Mouse (Mus musculus): ENCODE measurements around the gene Sdf4. TPM values are rescaled to one million over a fixed set of nuclear protein-coding genes. Genes with fewer than 3 reads are reported as not detected.
A peak's percentile ranks its signal among the peaks of the same experiment; 100 is the strongest.

Gene Sdf4
- total RNA-seq, 2 experiments from 2014 or later = 77.2 to 85.0 TPM

DNA sequence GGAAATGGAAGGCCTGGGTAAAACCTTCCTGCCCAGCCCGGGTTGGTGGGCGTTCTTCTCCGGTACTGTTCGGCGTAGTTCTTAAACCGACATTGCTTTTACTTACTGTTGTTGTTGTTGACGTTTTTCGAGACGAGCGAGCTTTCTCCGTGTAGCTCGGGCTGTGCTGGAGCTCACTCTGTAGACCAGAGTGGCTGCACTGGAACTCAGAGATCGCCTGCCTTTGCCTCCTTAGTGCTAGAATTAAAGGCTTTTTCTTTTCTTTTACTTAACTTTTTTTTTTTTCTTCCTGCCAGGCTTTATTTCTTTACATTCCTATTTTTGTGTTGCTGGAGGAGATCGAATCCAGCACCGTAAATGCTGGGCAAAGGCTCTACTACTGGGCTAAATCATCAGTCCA is 934 bp downstream of the Sdf4 start:
- DNase-seq (ENCODE audit: low spot score) = no peak

DNA sequence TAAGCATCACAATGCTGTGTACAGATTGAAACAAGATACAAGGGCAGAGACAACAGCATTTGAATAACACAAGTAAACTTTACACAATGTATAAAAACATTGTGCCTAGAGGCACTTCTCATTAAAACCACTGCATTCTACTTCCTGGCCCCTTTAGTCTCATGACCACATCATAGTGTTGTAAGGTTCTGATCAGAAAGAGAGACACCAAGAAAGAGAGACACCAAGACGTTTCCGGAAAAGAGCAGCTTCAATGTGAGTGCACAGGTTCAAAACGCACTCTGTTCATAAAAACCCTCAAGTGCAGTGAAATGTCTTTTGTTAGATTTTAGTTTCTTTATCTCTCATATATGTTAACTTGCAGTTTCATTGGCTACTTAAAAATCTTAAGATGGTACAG is 11.4 kb downstream of the Sdf4 start:
- DNase-seq (ENCODE audit: low spot score) = no peak

DNA sequence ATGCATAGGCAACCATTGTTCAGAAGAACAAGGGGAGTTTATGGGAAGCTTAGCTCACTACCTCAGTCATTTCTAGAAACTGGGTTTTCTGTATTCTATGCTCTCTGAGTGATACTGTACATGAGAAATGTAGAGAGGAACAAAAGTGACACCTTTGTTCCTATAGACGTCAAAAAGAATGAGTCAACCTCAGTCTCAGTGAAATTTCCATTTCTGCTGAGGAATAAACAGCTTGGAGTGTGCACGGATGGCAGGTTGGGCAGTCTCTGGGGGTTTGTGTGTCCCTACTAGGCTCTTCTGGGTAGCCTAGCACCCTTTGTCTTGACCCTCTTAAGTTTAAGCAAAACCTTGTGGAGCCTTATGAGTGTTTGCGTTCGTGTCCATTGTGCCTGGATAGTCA is 15.7 kb downstream of the Sdf4 start:
- DNase-seq (ENCODE audit: low spot score) = no peak

DNA sequence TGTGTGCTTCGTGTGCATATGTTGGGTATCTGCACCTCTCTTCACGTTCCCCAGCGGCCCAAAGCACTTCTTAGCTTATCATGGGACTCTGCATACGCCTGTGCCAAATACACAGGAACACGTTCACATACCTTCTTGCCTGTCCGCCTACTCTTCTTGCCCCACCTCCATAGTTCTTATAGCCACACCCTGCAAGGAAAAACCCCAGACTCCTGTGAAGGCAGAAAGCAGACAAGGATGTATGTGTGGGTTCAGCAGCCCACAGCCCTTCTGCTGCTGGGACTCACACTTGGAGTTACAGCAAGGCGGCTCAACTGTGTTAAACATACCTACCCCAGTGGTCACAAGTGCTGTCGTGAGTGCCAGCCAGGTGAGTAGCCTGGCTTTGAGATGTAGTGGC is 21.0 kb downstream of the Sdf4 start, which contains the start of gene Tnfrsf4:
TSS of gene Tnfrsf4 (plus strand) at position 207 of the 400 bp plus-strand sequence.
- no peak for DNase-seq (ENCODE audit: low spot score)

DNA sequence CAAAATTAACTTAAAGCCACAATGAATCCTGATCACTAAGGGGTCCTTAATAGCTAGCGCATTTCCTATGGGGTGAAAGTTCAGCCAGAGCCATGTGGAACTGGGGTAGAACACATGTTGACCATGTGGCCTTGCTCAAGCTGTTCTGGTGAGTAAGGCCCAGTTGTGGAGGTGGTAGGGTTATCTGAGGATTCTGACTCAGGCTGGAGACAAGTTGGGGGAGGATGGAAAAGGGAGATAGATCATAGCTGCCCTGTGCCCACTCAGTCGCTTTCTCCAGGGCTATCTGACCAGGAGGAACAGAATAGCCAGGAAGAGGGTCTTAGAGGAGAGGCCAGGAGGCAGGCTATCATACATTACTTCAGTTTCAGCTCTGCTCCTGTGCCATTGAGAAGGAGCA is 21.8 kb downstream of the Sdf4 start:
- no peak for DNase-seq (ENCODE audit: low spot score)

DNA sequence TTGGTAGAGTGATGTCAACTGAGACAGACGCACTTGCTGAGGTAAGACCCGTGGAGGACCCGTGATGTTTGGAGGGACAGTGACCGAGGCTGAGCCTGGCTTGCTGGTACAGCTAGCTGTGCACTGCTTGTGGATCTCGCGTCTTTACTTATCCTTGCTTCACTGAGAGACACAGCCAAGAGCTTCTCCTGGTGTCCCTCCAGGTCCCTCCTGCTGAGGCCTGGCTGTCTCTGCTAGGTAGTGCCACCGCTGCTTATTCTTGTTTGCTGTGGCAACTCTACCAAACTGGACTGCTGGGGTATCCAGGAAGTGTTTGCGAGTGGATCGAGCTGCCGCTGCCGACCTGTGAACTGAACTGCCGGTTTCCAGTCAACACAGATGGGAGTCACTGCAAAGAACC is 27.1 kb downstream of the Sdf4 start:
- peak; percentile 40 for DNase-seq (ENCODE audit: low spot score)

DNA sequence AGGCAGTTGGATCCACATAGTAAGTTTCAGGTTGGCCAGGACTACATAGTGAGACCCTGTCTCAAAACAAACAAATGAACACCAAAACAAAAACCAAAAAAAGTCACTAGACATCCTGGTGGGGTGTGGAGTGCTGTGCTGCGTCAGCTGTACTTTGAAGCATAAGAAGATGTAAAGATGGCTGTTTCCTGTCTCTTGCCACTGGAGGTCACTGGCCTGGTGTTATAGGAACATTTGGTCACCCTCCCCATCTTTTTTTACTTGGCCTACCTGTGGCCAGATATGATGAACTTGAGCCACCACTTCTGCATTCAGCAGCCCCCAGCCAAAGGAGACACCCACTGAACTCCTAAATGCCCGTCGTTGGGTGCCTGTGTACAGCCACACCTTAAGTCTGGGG is 28.7 kb downstream of the Sdf4 start:
- no peak for DNase-seq (ENCODE audit: low spot score)

DNA sequence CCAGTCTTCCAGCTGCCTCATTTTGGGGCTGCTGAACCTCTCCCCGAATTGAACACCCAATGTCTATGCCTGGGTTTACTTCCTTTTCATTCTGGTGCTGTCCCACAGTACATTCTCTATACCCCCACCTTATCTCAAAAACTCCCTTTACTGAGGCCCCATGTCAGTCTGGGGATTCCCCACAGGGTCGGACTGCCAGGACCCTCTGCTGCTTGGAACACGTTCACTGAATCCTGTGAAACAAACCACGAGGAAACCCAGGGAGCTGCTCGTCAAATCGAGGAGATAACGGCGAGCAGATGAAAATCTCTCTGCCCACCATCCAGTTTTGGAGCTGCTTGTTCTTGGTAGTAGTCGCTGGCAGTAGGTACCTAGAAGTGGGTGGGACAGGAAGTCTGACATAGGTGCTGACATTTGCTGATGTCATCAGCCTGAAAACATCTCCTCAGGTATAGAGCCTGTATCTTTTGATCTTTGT is 29.3 kb downstream of the Sdf4 start:
- no peak for DNase-seq (ENCODE audit: low spot score)

DNA sequence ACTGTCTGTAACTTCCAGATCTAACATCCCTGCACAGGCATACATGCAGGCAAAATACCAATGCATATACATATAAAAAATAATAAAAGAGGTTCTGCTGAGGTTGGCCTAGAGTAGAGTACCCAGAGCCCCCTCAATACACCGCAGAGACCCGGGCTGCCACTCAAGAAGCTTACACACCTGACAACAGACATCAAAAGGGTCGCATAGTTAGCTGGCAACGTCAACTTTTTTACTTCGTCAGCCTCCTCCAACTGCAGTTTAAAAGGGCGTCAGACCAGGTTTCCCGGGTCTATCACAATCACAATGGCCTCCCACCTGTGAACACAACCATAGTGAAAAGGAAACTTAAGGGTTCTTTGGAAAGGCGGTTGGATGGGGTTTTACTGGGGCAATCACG is 30.8 kb downstream of the Sdf4 start:
- no peak for DNase-seq (ENCODE audit: low spot score)

DNA sequence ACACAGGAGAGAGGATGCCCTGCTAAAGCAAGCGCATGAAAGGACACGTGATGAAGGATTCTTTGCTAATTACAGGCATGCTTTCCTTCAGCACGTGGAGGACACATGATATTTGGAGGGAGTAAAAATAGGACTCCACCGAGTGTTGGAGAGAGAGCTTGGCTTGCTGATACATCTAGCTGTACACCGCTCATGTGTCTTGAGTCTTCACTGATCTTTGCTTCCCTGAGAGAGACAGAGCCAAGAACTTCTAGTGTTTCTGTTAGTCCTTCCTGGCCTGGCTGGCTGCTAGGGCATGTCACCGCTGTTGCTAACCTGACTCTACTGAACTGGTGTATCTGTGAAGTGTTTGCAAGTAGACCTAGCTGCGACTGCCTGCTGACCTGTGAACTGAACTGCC is 31.5 kb downstream of the Sdf4 start:
- DNase-seq (ENCODE audit: low spot score) = peak; percentile 80

DNA sequence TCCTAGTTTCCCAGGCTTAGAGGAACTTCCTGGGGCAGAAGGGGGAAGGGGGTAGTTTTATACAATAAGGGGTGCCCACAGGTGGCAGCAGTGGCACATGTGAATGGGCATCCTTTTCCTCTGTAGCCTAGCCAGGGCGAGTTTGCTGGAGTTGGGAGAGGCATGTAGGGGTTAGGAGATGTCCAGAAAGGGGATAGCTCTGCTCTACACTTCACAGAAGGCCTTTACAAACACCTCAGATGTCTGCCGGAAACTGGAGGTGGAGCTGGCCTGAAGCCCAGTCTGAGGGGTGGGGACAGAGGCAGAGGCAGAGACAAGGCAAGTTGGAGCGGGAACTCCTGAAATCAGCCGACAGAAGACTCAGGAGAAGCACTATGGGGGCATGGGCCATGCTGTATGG is 33.3 kb downstream of the Sdf4 start, which contains the start of gene Tnfrsf18:
TSS of gene Tnfrsf18 (plus strand) at position 152 of the 400 bp plus-strand sequence.
- DNase-seq (ENCODE audit: low spot score) = no peak

DNA sequence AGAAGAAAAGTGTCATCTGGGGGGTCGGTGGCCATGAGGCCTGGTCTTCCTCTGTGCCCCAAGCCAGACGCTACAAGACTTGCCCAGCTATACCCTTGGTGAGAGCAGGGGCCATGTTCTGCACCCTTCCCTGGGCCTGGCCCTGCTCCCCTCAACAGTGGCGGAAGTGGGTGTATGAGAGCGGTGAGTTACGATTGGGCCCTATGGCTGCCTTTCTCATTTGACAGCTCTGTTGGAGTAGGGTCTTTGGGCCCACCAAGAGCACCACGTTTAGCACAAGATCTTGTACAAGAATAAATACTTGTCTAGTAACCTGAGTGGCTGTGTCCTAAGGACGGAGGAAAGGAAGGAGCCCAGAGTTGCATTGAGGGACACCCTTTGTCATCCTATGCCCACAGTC is 35.9 kb downstream of the Sdf4 start:
- no peak for DNase-seq (ENCODE audit: low spot score)

DNA sequence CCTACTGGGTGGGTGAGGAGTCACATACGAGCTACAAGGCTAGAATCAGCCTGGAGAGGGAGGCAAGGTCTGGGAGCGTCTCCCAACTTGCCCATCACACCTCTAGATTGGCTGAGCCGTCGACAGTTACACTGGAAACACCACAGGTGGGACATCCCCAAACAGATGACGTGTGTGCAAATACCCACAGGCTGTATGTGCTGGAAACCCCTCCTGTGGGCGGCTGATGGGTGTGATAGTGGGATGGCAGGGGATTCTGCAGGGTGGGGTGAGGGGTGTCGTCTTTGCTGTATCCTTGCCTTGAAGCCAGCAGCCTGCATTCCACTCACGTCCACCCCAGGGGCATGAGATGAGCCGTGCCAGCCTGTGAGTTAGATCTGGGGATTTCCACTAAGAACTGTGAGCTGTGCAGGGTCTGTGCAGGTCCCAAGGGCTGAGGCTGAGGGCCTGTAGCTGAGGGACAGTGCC is 38.0 kb downstream of the Sdf4 start:
- DNase-seq (ENCODE audit: low spot score) = no peak

DNA sequence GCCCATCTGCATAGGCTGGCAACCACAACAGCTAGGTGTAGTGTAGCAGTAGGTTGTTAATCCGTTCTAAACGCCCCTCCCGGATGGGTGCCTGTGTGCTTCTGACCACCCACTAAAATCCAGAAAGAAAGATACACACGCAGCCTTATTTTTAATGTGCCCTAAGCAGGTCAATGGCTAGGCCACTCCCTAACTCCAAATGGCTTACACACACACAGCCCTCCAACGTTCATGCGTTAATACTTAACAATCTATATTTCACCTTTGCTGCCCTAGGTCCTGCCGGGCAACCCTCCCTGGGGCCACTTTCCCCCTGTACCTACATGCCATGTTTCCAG is 38.6 kb downstream of the Sdf4 start:
- no peak for DNase-seq (ENCODE audit: low spot score)

DNA sequence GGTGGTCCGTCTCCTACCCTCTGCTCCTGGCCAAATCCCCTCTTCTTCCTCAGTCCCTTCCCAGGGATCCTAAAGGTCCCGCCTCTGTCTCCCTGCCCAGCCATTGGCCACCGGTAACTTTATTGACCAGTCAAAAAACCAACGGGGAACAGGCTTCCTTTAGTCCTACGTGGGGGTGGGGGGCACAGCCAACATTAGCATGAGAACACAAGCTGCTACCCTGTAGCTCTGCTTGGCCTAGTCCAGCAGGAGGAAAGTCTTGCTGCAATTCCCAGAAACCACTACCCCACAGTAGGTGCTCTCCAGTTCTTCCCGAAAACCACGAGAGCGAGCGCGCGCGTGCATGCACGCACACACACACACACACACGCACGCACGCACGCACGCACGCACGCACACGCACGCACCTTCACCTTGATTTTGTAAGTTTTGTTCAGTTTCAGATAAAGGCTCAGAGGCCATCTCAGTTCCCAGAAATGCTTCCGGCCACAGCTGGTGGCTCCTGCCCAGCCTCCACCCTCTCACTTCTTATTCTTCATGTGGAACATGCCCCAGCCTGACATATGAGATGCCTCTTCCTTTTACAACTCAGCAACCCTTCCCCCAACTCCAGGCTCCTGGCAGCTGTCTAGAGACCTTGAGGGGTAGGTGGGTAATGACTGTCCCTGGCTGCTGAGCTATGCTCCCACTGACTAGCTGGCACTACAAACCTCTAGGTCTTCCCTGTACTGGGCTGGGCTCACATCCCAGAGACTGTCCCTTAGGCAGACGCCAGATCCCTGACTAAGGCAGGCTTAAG is 39.1 kb downstream of the Sdf4 start:
- peak; percentile 87 for DNase-seq (ENCODE audit: low spot score)

DNA sequence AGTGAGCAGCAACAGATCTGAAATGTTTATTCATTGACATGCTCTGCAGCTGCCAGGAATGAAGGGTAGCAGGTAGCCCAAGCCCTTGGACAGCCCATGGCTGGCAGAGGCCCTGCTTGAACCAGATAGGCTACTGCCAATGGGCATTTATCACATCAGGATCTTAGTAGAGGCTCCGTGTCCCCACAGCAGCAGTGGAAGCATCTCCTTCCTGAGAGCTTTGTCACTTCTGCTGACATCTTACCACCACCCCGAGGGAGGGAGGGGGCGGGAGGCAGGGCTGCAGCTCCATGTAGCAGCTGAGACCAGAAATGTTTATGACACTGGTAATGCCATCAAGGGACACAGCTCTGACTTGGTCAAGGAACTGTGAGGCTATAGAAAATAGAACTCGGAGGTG is 40.2 kb downstream of the Sdf4 start:
- no peak for DNase-seq (ENCODE audit: low spot score)

DNA sequence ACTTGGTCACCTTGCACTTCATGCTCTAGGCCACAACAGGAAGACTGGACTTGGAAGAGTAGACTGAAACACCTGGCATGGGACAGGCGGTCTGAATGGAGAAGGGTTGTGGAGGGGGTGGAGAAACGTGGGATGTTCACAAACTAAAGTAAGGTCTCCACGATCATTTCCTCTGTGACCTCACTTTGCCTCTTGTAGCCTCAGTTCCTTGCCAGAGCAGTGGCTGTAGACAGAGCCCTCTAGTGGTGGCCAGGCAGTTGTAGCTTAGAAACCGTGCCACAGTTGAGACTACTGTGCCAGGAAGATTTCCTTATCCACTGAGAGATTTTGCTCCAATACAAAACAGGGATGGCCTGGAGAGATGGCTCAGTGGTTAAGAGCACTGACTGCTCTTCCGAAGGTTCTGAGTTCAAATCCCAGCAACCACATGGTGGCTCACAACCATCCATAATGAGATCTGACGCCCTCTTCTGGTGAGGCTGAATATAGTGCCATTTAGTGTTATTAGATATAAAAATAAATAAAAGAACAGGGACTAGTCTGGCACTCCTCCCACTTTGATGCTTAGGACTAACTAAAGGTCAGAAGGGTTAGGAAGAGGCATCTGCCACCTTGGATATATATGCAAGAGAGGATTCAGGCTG is 40.9 kb downstream of the Sdf4 start:
- peak; percentile 66 for DNase-seq (ENCODE audit: low spot score)

DNA sequence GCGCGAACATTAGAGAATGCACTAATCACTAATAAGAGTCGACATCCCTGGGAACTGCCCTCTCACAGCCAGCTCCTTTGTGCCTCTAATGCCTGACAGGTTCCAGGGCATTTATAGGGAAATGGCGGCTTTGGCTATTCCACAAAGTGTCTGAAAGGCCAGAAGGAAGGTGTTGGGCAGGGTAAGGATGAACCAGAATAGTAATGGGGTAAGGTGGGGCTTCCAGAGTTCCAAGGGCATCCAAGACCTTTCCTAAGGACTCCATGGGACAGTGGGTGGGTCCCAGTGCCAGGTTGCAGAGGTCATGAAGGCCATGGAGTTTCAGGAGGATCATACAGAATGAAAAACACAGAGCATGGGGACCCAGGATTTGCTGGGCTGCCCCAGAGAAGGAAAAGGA is 41.6 kb downstream of the Sdf4 start:
- DNase-seq (ENCODE audit: low spot score) = no peak

DNA sequence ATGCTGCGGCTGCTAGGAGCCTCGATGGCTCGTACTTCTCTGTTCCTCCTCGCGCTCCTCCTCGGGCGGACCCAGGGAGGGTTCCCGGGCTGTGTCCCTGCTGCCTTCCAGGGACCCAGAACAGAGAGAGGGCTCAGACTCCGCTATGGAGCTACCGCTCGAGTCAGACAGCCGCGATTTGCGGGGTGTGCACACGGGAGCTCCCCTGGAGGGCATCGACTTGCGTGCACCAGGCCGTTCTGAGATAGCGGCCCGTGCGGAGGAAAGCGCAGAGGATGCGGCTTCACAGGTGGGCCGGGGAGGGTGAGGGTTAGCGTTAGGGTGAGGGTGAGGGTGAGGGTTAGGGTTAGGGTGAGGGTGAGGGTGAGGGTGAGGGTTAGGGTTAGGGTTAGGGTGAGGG is 42.2 kb downstream of the Sdf4 start:
- no peak for DNase-seq (ENCODE audit: low spot score)

DNA sequence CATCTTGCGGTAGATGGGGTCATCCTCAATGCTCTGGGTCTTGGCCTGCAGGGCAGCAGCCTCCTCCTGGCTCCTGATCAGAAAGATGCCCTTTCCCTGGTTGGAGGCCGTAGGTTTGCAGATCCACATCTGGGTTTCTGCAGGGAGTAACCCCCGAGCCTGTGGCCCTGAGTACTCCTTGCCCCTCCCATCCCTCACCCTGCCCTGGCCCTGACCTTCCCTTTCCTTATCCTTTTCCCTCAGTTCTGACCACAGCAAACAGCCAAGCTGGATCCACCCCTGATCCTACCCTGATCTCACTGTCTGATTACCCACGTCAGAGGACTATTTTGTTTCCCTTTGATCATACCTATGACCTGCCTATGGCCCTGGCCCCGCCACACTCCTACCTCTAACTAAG is 52.1 kb downstream of the Sdf4 start:
- DNase-seq (ENCODE audit: low spot score) = no peak

DNA sequence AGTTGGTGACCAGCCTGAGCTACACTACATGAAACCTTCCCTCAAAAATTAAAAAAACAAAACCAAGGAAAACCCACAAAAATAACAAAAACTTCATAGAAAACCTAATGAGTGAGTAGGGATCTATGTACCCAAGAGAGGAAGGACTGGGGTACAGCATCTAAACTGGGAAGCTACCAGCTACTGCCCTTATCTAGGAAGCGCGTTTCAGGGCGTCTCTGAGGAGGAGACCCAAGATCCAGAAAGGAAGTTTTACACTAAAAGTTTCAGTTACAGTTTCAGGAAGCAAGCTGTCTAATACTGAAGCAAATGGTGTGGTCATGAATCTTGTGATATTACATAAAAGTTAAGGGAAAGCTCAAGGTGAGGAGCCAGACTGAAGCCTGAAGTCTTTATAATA is 57.1 kb downstream of the Sdf4 start:
- no peak for DNase-seq (ENCODE audit: low spot score)

DNA sequence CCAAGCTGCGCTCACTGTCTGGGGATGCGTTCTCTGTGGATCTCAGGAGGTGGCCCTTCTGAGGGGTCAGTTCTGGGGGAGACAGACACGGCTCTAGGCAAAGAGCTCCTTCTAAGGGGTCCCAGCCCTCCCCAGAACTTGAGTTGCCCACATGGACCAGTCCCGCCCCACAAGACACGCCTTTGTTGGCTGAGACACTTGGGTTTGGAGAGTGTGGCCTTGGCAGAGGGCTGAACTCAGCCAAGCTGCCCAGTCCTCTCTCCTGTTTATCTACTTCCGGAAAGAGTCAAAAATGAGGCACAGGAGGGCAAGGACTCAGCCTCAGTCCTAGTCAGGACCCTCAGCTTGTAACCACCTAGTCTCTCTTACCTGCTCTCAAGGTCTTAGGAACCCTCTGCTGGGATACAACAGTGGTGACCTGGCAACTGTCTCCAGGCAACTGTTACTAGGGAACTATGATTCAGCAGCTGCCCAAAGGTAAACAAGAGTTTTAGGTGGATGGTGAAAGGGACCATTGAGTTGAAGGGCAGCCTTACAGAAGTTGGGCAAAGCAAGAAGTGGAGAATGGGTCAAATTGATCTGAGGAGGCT is 57.8 kb downstream of the Sdf4 start:
- no peak for DNase-seq (ENCODE audit: low spot score)

DNA sequence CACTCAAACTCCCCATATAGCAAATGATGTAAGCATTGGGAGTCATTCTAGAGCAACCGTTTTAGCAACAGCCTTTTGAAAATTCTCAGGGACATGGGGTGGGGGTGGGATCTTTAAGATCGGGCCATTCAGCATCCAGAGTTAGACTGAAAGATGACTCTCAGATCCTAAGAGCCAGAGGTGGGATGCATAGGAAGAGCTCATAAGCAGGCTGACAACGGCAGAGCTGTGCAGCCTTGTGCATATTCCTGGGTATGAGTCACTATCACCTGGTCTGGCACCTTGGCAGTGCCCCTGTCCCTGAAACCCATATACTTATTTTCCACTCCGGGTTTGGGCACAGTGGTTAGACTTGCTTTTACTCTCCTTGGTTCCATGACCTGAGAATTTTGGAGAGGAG is 60.4 kb downstream of the Sdf4 start:
- no peak for DNase-seq (ENCODE audit: low spot score)
